Mouse (Mus musculus) cerebellum, adult 18-20 months (tissue): ENCODE measurements at regions not wholly inside any gene's neighbourhood (a gene's known extent, or its start where the extent isn't known, plus 50 kb on each side); places are given as distances from the start of the nearest gene placed in this dataset.
A peak's percentile ranks its signal among the peaks of the same experiment; 100 is the strongest.

Experiments used
- DNase-seq, 2 experiments: peaks; one replicate each; pipeline ENCODE4 v3.0.0; 2021

DNA sequence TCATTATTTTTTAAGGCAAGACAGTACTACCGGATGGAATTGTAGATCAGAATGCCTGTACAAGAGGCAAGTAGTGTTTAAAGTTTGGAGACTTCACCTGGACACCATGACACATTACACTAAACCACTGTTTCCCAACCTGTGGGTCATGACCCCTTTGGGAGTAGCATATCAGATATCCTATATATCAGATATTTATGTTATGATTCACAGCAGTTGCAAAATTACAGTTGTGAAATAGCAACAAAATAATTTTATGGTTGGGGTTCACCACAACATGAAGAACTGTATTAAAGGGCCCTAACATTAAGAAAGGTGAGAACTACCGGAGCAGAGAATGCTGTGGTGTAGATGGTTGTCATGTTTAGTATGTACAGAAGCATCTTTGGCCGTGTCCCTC lies 413.2 kb upstream of the Cd180 start:
- no peak for DNase-seq

DNA sequence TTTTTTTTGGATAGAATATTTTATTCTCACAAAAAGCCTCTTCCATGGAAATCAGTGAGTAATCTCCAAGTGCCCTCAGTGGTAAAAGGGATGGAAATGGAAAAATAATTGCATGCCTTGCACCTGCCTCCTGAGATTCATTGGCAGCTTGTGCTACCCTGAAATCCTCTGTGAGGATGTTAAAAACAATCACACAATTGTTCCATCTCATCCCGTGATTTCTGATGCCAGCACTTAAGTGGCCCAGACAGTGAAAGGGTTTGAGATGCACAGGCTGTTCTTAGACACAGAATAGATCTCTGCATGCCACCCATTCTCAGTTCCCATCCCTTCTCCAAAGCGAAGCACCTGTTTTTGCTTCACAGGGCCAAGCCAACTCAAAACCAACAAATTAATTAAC lies 398.9 kb upstream of the Cd180 start:
- no peak for DNase-seq

DNA sequence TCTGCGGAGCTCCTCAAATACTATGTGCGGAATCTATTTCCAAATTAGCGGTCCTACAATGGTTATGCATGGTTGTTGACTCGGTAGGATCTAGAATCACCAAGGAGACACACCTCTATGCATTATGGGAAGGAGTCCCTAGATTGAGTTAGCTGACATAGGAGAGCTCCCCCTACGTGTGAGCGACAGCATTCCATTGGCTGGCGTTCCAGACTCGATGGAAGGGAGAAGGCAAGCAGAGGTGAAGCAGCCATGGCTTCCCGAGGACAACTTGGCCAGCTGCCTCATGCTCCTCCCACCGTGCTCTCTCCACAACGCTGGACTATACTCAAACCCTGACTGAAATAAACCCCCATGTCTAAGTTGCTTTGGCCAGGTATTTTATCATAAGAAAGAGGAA lies 398.3 kb upstream of the Cd180 start:
- no peak for DNase-seq

DNA sequence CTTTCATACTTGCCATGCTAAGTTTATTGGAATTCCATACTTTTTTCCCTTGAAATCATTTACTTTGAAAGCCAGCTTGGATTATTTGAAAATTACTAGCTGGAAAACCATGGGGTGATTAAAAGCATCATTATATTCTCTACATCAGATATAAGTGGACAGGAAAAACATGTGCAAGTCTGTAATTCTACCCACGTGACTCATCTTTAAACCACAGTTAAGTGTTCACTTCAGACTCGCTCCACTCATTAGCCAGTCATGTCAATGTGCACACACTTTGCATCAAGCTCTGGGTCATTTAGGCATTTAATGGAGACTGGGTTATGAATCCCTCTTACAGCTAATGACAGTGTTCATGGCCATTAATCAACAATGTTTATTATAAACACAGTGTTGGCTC lies 385.4 kb upstream of the Cd180 start:
- DNase-seq: no peak

DNA sequence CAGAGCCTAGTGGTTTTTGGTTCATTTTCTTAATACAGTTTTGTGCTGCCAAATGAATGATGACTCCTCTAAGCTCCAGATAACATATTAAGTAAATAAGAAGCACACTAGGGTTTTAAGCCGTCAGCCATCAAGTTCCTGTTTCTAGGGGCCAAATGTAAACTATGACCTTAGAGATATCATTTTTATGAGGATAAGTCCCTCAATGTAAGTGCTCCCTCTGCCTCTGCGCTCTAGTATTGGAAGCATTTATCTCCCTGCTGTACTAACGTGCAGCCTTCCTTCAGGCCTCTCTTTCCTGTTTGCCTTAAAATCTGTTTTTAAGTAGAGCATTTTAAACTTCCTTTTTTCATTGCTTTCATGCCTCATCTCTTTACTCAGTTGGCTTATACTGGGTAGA lies 381.3 kb upstream of the Cd180 start:
- DNase-seq: no peak

DNA sequence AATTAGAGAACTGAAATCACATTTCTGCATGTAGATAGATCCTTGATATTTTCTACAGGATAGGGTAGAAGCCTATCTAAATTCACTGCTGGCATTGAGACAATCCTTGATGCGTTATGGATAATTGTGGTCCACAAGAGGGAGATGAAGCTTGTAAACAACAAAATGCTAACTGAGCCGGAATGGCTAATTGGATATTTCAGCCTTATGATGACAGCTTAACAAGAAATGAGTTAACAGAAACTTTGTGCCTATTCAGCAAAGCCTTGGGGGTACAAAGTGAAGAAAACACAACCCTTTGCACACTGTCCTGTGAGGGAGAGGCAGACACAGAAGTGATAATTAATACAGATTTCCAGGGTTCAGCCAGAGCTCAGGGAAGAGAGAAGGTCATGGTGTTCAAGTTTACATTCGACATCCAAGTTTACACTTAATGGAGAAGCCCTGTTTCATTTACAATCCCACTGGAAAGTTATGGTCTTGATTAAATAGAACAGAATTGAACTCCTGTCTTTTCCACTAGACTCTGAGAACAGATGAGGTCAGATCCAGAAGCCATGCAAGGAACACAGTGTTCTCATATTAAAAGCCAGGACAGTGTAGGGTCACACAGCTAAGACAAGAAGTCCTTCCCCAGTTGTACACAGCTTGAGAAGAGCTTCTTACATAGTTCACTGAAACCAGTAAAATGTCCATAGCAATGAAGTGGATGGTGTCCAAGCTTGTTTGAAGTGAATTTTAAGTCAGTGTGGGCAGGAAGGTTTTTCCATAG lies 377.3 kb upstream of the Cd180 start:
- no peak for DNase-seq

DNA sequence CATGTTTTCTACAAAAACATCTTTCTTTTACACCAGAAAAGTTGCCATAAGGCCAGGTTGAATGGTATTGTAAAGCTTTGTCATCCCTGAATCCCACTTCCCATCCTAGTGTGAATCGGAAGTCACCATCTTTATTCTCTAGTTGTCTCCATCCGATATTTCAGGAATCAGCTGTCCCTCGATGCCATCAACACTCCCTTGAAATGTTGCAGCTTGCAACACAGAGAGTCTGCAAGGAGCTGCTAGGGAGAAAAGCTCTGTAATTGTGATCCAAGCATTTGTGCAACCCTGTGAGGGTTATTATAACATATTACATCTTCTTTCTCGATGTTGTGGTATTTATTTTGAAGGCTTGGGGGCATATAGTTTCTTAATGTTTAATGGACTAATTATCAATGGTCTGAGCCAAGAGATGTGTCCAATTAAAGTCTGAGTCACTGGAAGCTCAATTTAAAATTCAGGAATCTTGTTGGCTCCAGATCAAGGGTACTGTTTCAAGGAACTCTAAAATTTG lies 374.4 kb upstream of the Cd180 start:
- DNase-seq: no peak

DNA sequence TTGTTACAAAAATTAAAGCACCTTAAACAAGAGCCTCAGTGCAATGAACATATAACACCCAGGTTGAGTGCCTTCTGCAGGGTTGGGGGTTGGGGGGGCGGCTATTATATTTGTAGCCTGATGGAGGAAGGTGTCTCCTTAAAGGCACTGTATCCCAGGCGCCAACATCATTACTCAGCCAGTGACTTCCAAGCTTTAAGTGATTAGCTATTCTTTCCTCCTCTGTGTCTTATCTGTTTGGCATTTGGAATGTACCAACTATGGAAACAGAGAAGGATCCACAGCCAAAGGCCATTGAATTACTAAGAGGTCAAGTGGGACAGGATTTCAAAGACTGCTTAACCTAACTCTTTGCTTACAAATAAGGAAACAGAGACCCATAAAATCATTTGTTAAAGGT lies 373.9 kb upstream of the Cd180 start:
- DNase-seq: no peak

DNA sequence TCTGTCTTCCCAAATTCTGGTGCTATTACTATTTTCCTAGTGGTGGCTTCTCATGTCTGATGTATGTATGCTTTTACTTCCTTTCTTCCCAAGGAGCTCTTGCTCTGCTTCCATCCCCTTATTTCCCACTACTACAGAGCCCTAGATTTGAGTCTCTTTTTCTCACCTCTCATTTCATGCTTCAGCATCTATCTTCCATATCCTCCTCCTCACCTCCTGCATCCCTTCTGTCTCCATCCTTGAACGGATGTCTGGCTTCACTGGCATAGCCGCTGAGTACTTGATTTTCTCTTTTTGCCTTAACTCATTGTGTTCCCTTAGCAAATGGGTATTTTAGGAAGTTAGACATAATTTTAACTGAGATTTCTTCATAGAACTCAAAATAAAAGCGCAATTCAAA lies 369.5 kb upstream of the Cd180 start:
- DNase-seq: no peak

DNA sequence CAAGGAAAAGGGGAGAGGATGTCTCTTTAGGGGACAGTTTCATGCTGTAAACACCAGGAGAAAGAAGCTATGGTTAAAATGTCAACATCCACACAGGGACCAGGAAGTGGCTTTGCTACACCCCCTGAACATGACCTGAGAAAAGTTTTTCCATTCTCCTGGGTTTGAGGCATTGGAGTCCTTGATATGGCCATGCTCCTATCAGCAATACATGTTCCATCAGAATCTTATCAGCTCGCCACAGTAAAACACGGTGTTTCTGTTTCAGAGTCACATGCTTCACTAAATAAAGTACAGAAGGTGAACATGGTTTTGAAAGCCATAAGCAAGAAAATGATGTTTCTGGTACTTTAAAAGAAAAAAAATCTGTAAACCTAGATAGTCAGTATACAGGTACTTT lies 367.4 kb upstream of the Cd180 start:
- no peak for DNase-seq

DNA sequence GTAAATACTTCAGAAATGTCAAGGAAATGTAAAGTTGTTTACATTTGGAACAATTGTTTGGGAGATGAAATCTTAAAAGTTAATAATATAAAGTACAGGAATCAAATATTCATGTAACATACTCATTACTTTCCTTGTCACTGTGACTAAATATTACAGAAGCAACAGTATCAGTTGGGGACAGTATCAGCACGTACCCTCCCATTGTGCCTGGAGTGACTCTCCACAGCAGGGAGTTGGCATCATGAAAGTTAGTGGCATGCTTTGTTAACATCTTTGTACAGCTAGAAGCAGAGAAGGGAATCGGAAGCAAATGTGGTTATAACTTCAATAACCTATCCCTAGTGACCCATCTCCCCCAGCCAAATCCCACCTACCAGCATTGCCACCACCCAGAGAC lies 366.8 kb upstream of the Cd180 start:
- no peak for DNase-seq

DNA sequence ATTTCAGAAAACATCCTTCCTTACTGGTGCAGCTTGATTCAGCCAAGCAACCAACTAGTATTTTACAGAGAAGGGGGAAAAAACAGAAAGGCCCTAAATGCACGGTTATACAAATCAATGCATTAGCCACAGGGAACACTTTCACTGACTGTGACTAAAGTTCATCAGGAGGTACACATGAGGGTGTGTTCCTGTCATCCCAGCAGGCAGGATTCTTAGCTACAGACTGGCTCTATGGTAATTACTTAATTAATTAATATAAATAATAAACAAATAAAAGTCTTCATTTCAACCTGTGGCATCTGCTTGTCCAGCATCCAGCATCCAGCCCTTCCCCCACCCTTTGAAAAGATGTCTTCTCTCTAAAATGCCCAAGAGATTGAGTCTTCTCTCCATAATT lies 359.7 kb upstream of the Cd180 start:
- DNase-seq: no peak

DNA sequence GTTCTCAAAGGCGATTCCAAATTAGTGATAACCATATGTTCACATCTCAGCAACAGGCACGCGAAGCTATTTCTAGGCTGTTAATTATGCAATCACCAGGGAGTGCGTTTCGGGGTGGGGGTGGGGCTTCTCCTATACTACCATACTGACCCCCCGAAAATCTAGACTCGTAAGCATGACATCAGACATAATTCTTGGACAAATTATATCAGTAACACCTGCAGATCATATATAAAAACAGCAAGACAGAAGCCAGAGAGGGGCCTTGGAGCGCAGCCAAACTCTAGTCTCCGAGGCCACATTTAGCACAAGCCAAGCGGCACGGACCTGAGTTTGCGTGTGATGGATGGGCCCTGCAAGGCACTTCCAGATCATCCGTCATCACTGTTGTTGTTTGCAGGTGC lies 359.2 kb upstream of the Cd180 start:
- peak; percentile 32 to 57 for DNase-seq

DNA sequence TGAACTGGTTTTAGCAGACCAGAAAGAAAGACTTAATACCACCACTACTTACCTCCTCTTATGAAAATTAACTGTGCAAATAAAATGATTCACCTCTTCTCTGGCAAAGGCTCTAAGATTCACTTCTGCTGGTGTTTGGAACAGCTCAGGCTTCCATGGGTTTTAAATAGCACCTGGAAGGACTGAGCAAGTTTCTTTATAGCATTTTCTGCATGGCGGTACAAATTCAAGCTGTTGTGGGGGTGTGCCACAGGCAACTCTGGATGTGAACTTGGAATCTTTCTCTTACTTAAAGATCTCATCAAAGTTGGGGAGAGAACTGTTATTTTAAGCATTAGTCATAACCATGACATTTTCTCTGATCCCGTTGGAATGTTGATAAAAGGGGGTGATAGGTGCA lies 350.1 kb upstream of the Cd180 start:
- DNase-seq: no peak

DNA sequence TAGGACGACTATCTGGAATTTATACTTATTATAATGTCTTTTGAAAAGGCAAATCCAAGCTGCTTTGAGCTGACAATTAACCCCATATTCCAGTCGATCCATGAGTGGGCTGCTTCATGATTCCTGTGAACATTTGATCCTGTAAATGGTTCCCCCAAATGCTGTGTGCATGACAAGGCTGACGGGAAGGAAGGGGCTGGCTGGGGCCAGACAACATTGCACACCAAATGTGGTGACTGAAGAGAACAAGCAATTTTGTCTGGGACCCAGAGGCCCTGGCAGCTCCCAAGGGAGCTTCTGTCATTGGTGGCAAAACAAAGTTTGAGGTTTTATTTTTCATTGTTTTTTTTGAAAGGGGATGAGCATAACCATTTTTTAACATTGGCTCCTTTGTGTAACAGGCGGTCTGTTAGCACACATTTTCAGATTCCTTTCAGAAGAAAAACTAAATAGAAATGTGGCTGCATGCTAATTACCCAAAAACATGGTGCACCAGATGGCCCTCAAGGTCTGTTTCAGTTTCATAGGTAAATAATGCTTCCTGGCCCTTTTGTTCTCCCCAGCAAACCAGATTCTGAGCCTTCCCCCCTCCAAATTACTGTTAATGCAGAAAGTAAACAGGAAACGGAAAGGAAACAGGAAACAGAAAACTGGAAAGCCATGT lies 348.6 kb upstream of the Cd180 start:
- DNase-seq: no peak

DNA sequence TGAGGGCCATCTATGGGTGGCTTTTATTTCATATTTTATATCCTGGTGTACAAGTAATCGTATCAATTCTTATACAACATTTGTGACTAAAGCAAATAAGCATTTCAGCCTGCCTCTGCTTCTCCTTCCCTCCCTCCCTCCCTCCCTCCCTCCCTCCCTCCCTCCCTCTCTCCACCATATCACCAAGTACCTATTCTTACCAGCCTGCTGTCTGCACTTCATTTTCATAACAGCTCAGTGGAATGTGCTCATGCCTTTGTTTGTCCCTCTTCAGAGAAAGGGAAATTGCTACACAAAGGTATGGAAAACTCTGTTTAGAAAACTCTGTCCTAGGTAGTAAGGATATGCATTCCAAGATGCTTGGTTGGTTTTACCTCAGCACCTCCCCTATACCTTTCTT lies 343.9 kb upstream of the Cd180 start:
- no peak for DNase-seq

DNA sequence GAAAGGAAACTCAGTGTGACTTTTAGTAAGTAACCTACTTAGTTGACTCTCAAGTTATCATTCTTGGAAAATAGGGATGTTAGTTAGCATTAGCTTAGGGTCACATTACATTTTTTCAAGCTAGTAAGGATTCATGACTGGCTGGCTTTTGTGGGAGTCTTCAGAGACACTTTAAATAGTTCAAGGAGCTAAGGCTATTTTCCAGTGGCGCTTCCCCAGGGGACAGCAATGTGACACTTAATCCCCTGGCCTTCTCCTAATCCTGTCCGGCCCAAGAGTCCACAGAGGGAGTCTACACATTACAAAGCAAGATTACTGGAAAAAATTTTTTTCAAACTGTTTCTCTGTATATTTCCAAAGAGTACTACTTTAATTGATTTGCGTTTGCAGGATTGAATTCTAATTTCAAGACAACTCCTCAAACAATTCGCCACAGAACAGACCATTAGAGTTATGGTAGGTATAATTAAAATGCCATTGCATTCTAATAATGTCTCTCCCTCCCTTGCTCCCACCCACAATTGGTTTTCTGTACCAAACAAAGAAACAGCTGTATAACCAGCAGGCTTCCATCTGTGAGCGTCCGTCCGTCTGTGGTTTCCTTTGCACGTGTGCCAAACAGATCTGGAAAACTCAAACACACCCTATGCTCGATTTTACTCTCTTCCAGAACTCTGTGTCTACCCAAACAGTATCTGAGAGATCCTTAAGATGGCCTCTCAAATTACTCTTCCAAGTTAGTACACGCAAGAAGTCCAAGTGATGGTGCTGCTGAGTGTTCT lies 341.1 kb upstream of the Cd180 start:
- no peak for DNase-seq

DNA sequence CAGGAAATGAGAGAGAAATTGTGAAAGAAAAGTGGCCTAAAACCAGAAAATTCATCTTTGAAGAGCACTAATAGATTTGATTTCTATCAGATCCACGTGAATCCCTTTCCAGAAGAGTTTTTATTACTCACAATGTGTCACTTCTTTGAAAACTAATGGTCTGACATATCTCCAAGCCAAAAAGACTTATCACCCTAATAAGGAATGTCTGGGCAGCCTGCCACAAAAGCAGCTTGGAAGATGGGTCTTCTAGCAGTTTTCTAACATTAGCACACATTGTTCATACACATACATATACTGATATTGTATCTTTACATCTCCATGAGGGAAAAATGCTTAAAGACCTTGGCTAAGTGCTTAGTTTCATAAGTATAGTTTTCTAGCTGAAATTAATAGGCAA lies 337.8 kb upstream of the Cd180 start:
- no peak for DNase-seq

DNA sequence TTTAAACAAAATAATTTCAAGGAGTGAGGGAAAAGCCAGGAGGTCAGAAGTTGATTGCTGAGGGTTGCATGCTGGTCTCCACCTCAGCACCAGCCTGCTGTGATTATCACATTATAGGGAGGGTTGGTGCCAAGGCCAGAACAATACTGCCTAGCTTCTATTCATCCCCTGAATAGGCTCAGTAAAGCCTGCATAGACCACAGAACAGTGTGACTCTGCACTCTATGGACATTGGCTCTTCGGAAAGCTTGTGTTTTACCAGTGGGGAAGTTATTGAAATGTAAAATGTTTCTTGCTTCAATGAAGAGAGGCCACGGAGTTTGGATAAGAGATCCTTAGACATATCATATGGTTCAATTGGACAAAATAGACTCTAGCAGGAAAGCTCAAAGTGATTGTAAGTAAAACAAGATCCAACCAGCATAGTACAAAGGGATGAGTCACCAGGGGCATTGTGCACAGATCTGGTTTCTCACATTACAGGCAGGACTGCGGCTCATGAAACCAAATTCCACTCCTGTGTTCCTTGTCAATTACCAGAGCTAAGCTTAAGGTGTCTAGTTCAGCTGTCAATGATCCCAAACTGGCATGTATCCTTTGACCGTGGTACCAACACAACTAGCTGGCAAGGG lies 320.8 kb upstream of the Cd180 start:
- no peak for DNase-seq

DNA sequence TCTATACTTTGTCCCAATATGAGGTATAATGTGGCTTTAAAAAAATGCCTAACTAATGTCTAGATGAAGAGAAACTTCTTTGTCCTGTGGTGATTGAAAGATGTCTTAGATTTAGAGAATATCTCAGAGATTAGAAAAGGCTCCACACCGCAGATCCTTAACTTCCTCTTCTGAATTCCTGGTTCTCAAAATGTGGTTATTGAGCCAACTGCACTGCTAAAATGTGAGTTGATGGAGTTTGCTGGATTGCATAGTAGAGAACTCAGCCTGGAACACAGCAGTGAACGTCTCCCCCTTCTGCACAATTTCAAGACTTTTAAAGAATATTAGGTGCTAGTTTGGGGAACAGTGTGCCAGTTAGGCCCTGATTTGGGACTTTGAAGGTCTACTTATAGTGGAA lies 312.7 kb upstream of the Cd180 start:
- DNase-seq: no peak

DNA sequence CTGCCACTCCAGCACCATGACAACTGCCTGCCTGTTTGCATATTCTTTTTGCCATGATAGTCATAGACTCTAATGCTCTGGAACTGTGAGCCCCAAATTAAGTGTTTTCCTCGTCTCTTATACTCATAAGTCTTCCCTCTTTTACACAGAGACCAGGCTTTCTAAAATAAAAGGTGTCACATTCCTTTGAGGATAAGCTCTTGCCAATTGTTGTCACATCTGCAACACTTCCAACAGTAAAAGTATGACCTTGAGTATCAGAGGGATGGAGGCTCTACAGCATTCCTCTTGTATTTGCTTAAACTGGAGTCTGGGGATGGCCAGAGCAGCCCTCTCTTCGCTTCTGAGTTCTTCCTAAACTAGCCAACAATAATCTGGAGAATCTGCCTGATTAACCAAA lies 301.4 kb upstream of the Cd180 start:
- no peak for DNase-seq

DNA sequence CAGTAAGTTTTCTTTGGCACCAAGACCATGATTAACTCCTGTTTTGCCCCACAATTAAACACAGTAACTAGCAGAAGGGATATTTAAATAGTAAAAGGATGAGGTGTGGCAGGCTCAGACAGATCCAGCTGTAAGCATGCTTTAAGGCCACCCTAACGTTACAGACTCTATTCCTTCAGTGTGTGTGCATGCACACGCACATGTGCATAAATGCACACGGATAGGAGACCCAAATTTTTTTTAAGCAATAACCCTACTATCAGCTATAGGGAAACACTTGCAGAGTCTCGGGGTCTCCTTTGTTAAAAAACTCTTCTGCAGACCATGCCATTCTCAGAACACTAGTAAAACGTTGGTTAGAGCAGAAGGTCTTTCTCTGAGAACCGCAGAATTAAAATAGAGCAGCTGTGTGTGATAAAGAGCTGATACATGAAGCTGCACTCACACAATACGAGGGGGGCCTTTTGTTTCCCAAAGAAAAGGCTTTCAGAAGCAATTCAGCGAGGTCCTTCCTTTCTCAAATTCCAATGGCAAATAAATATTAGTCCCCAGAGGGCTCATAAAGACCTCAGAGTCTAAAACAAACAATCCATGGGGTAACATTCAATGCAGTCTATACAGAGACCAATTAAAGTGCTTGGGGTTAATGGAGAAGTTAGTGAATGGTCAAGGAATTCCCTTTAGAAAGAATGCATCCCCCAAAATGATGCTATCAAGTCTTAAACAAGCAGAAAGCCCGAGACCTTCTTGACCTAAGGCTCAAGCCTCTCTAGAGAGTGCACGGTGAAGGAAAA lies 300.3 kb upstream of the Cd180 start:
- DNase-seq: no peak

DNA sequence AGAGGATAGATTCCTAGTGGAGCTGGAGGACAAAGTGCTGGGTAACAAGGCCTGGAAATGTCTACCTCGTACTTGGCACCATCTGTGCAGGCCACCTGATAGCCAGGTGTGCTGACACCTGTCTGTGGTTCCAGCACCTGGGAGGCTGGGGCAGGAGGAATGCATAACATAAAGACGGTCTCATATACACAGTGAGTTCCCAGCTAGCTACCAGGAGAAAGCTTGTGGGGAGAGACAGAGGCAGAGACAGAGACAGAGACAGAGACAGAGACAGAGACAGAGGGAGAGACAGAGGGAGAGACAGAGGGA lies 299.7 kb upstream of the Cd180 start:
- no peak for DNase-seq
